Mouse (Mus musculus): ENCODE results near the gene Ralgps1. TPM values are rescaled to one million over a fixed set of nuclear protein-coding genes. Genes with fewer than 3 reads are reported as not detected.

Gene Ralgps1
- total and polyA plus RNA-seq, 3 experiments, result 0.62 to 2.1 (median 1.5) TPM

DNA sequence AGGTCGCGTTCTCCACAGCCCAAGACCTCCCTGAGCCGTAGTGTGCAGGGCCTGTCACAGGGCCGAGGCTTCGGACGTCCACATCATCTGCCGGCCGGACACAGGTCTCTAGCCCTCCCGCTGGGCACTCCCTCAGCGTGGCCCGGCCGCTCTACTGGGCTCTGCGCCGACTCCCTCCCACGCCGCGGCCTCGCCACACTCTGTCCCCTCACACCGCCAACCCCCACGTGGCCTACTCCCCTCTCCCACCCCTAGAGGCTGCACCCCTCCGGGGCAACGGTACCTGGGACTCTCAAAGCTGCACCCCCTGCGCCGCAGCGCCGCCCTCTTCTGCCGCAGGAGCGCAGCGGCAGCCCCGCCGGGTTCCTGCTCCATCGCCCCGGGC lies 241.2 kb downstream of the Ralgps1 start:
- Histone ChIP-seq H3K4me2 (ENCODE audit: insufficient read depth, low read depth, poor library complexity, severe bottlenecking) (peak overlapping the region; percentile 76), H3K4me1 (ENCODE audit: control insufficient read depth in 1 of 2, insufficient read depth in 2 of 2) (peaks cover 3 to 19% of the 10 kb centered on the region in 2 experiments; a peak in 3 of 4 replicates), H3K9ac (ENCODE audit: insufficient read depth, low read depth) (0 out of 2 replicates have a peak overlapping the region, but pooled peaks have one; percentile 39), H3K27me3 (replicated peaks) (peaks cover 46% of the 10 kb centered on the region), H3K4me3 (replicated peaks in 1 of 3; ENCODE audit: low read depth in 2 of 3, low read length in 2 of 3, poor library complexity in 1 of 3) (peak overlapping the region; percentile 18 to 71 (median 57)), H3K79me2 (replicated peaks; ENCODE audit: control insufficient read depth, extremely low read depth, insufficient read depth, poor library complexity, severe bottlenecking) (no peaks in the 10 kb centered on the region), H3K9me3 (replicated peaks; ENCODE audit: low read length) (no peaks in the 10 kb centered on the region), H3K27ac (ENCODE audit: insufficient read depth, low read depth) (no peak overlapping the region), H3K36me3 (replicated peaks in 1 of 2; ENCODE audit: control insufficient read depth in 1 of 2, insufficient read depth in 1 of 2, low read length in 1 of 2) (no peaks in the 10 kb centered on the region)
- no peak for TF ChIP-seq NELFE (IDR thresholded peaks at IDR 0.05; ENCODE audit: low read depth, low read length)
- TF ChIP-seq BHLHE40 (IDR thresholded peaks at IDR 0.05; ENCODE audit: low read depth, low read length), result no peak
- no peak for TF ChIP-seq MAFK (IDR thresholded peaks at IDR 0.05; ENCODE audit: insufficient replicate concordance, low read length)
- no peak for TF ChIP-seq CHD2 (IDR thresholded peaks at IDR 0.05; ENCODE audit: low read length)
- TF ChIP-seq HCFC1 (IDR thresholded peaks at IDR 0.05; ENCODE audit: low read depth, low read length), result no peak
- TF ChIP-seq EP300 (IDR thresholded peaks at IDR 0.05; ENCODE audit: low read length), result no peak
- no peak for TF ChIP-seq TCF12 (IDR thresholded peaks at IDR 0.05; ENCODE audit: low read depth, low read length)
- no peak for TF ChIP-seq GABPA (IDR thresholded peaks at IDR 0.05; ENCODE audit: insufficient replicate concordance, low read depth, low read length)
- no peak for TF ChIP-seq IRF4 (IDR thresholded peaks at IDR 0.05; ENCODE audit: low read depth, low read length)
- no peak for TF ChIP-seq UBTF (IDR thresholded peaks at IDR 0.05; ENCODE audit: low read depth, low read length)
- no peak for TF ChIP-seq E2F4 (IDR thresholded peaks at IDR 0.05; ENCODE audit: insufficient replicate concordance, low read depth, low read length)
- no peak for DNase-seq (ENCODE audit: extremely low read depth)
- in situ Hi-C loops (cut with MboI; ENCODE audit: low pct_ligation_motif_present, low pct_unique_long_range_greater_than_20kb, low sequenced_read_pairs) (no loop called here), dilution Hi-C loops (cut with MboI; ENCODE audit: extremely low pct_ligation_motif_present, extremely low pct_unique_long_range_greater_than_20kb, low sequenced_read_pairs) (no loop called here)

DNA sequence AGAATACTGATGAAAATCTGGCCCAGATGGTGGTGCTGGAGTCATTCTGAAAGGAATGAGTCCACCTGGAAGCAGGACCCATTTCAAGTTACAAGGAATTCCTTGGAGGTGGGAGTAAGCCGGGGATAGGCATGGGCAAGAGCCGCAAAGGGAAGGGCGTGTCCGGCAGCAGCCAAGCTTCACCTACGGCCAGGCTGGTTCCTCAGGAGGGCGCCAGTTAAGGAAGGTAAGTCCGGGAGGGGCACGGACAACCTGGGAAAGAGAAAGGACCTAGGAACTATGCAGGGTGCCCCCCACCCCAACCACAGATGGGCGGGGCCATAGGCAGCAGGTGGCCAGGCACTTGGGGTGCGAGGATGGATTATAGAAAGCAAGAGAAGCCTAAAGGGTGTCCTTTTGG lies 241.6 kb downstream of the Ralgps1 start:
- dilution Hi-C loops (cut with MboI; ENCODE audit: extremely low pct_ligation_motif_present, extremely low pct_unique_long_range_greater_than_20kb, low sequenced_read_pairs) (no loop called here), in situ Hi-C loops (cut with MboI; ENCODE audit: low pct_ligation_motif_present, low pct_unique_long_range_greater_than_20kb, low sequenced_read_pairs) (no loop called here)
- peaks cover 46% of the 10 kb centered on the region for H3K27me3 ChIP-seq (replicated peaks)
- no peak for TF ChIP-seq SMC3 (IDR thresholded peaks at IDR 0.05; ENCODE audit: low read depth, low read length)
- no peaks in the 10 kb centered on the region for H3K79me2 ChIP-seq (replicated peaks; ENCODE audit: control insufficient read depth, extremely low read depth, insufficient read depth, poor library complexity, severe bottlenecking)
- H3K27ac ChIP-seq (ENCODE audit: insufficient read depth, low read depth), result no peak overlapping the region
- no peak overlapping the region for H3K9ac ChIP-seq (ENCODE audit: insufficient read depth, low read depth)
- no peak for DNase-seq (ENCODE audit: extremely low read depth)
- no peaks in the 10 kb centered on the region for H3K36me3 ChIP-seq (replicated peaks in 1 of 2; ENCODE audit: control insufficient read depth in 1 of 2, insufficient read depth in 1 of 2, low read length in 1 of 2)
- H3K4me2 ChIP-seq (ENCODE audit: insufficient read depth, low read depth, poor library complexity, severe bottlenecking), result peak overlapping the region; percentile 76
- H3K4me1 ChIP-seq (ENCODE audit: control insufficient read depth in 1 of 2, insufficient read depth in 2 of 2), result peaks cover 3 to 19% of the 10 kb centered on the region in 2 experiments; a peak in 3 of 4 replicates
- H3K4me3 ChIP-seq (replicated peaks in 1 of 3; ENCODE audit: low read depth in 2 of 3, low read length in 2 of 3, poor library complexity in 1 of 3), result peak overlapping the region; percentile 18 to 71 (median 57)
- no peaks in the 10 kb centered on the region for H3K9me3 ChIP-seq (replicated peaks; ENCODE audit: low read length)

DNA sequence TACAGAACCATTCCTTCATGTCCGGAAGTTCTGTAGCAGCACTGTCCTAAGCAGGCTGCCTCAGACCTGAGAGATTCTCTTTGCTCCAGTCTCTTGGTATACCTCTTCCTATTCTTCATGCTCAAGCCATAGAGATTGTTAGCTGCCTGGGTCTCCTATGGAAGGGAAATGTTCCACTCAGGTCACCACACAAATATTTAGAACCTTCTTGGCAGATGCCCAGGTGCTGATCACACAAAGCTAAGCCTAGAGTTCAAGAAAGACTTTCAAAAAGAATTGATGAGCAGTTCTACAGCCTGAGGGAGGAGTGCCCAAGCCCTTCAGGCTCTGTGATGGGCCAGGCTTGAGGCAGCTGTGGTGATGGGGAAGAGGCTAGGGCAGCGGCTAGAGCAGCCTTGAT lies 242.3 kb downstream of the Ralgps1 start:
- Histone ChIP-seq H3K36me3 (replicated peaks in 1 of 2; ENCODE audit: control insufficient read depth in 1 of 2, insufficient read depth in 1 of 2, low read length in 1 of 2) (no peaks in the 10 kb centered on the region), H3K4me2 (ENCODE audit: insufficient read depth, low read depth, poor library complexity, severe bottlenecking) (no peak overlapping the region), H3K4me3 (replicated peaks in 1 of 3; ENCODE audit: low read depth in 2 of 3, low read length in 2 of 3, poor library complexity in 1 of 3) (no peak overlapping the region), H3K9ac (ENCODE audit: insufficient read depth, low read depth) (no peak overlapping the region), H3K4me1 (ENCODE audit: control insufficient read depth in 1 of 2, insufficient read depth in 2 of 2) (peaks cover 3 to 19% of the 10 kb centered on the region in 2 experiments; a peak in 3 of 4 replicates), H3K79me2 (replicated peaks; ENCODE audit: control insufficient read depth, extremely low read depth, insufficient read depth, poor library complexity, severe bottlenecking) (no peaks in the 10 kb centered on the region), H3K27me3 (replicated peaks) (peaks cover 43% of the 10 kb centered on the region), H3K9me3 (replicated peaks; ENCODE audit: low read length) (no peaks in the 10 kb centered on the region), H3K27ac (ENCODE audit: insufficient read depth, low read depth) (no peak overlapping the region)
- dilution Hi-C loops (cut with MboI; ENCODE audit: extremely low pct_ligation_motif_present, extremely low pct_unique_long_range_greater_than_20kb, low sequenced_read_pairs) (no loop called here), in situ Hi-C loops (cut with MboI; ENCODE audit: low pct_ligation_motif_present, low pct_unique_long_range_greater_than_20kb, low sequenced_read_pairs) (no loop called here)
- no peak for DNase-seq (ENCODE audit: extremely low read depth)
- TF ChIP-seq SMC3 (IDR thresholded peaks at IDR 0.05; ENCODE audit: low read depth, low read length) (no peak), CHD1 (IDR thresholded peaks at IDR 0.05; ENCODE audit: low read depth, low read length) (no peak), ZC3H11A (IDR thresholded peaks at IDR 0.05; ENCODE audit: low read depth, low read length) (no peak), ZMIZ1 (IDR thresholded peaks at IDR 0.05; ENCODE audit: low read depth, low read length) (no peak), RAD21 (IDR thresholded peaks at IDR 0.05; ENCODE audit: low read depth, low read length) (no peak), NRF1 (IDR thresholded peaks at IDR 0.05; ENCODE audit: low read depth, low read length) (no peak), TBP (conservative IDR thresholded peaks at IDR 0.05; ENCODE audit: low read depth, low read length) (no peak), IRF4 (IDR thresholded peaks at IDR 0.05; ENCODE audit: low read depth, low read length) (no peak), CHD2 (IDR thresholded peaks at IDR 0.05; ENCODE audit: low read length) (no peak), ELF1 (IDR thresholded peaks at IDR 0.05; ENCODE audit: low read depth, low read length) (no peak), BHLHE40 (IDR thresholded peaks at IDR 0.05; ENCODE audit: low read depth, low read length) (no peak), USF1 (IDR thresholded peaks at IDR 0.05; ENCODE audit: low read depth, low read length) (no peak), MAX (IDR thresholded peaks at IDR 0.05; ENCODE audit: low read length) (no peak), TCF12 (IDR thresholded peaks at IDR 0.05; ENCODE audit: low read depth, low read length) (no peak)

All from CH12.LX (cell line).